Mouse (Mus musculus) hindbrain, embryonic 14.5 days (tissue): ENCODE measurements at regions not wholly inside any gene's neighbourhood (a gene's known extent, or its start where the extent isn't known, plus 50 kb on each side); places are given as distances from the start of the nearest gene placed in this dataset.

Experiments used
- ATAC-seq: fragments of 200-750 bp; cut with Nextera tagmentation; 2 replicates; pipeline ENCODE4 v1.8.0; 2017; ENCODE audit warnings: moderate number of reproducible peaks, mild to moderate bottlenecking, moderate TSS enrichment, moderate library complexity; ENCODE audit not compliant: low FRiP score
- DNase-seq: peaks from one replicate; pipeline ENCODE4 v3.0.0-alpha.2; 2015; ENCODE audit warnings: low spot score
- H3K27ac ChIP-seq: fragments of 300-500 bp; sonication (generic); 2 replicates; pipeline ENCODE4 v1.5.1; 2014; ENCODE audit warnings: mild to moderate bottlenecking, moderate library complexity
- H3K27me3 ChIP-seq: fragments of 300-500 bp; sonication (generic); 2 replicates; pipeline ENCODE4 v1.6.1; 2014; ENCODE audit warnings: mild to moderate bottlenecking, low read length, mixed read lengths; ENCODE audit not compliant: control insufficient read depth, insufficient read depth
- H3K36me3 ChIP-seq: fragments of 300-500 bp; sonication (generic); replicated peaks from 2 replicates; pipeline ENCODE4 v1.6.1; 2014; ENCODE audit not compliant: control insufficient read depth, insufficient read depth
- H3K4me1 ChIP-seq: fragments of 300-500 bp; sonication (generic); replicated peaks from 2 replicates; pipeline ENCODE4 v1.6.1; 2014; ENCODE audit warnings: antibody characterized with exemption, low read length, mixed read lengths; ENCODE audit not compliant: control insufficient read depth, insufficient read depth
- H3K4me2 ChIP-seq: fragments of 300-500 bp; sonication (generic); replicated peaks from 2 replicates; pipeline ENCODE4 v1.6.1; 2014; ENCODE audit warnings: mild to moderate bottlenecking, moderate library complexity
- H3K4me3 ChIP-seq: fragments of 300-500 bp; sonication (generic); replicated peaks from 2 replicates; pipeline ENCODE4 v1.5.1; 2014; ENCODE audit warnings: mild to moderate bottlenecking, low read length
- H3K9ac ChIP-seq: fragments of 300-500 bp; sonication (generic); 2 replicates; pipeline ENCODE4 v1.6.1; 2014
- H3K9me3 ChIP-seq: fragments of 300-500 bp; sonication (generic); 2 replicates; pipeline ENCODE4 v1.6.1; 2016; ENCODE audit warnings: low read length; ENCODE audit not compliant: control insufficient read depth
- WGBS: fragments of 180-500 bp; shearing (Covaris S2); extraction: QIAGEN DNeasy Blood & Tissue Kit; methylation state at CpG from one replicate; pipeline ENCODE4 v1.1.7; 2014; 5-methylcytosine and 5-hydroxymethylcytosine counted together

- Histone ChIP-seq H3K9me3 (no peaks in the 10 kb centered on the region), H3K4me1 (no peaks in the 10 kb centered on the region), H3K4me2 (no peak overlapping the region), H3K4me3 (no peak overlapping the region), H3K9ac (no peak overlapping the region), H3K36me3 (no peaks in the 10 kb centered on the region), H3K27me3 (no peaks in the 10 kb centered on the region), H3K27ac (no peak overlapping the region)
- DNase-seq (no peak), ATAC-seq (no peak)
- 71% methylated on average over 3 of the region's 3 CpGs for WGBS
Measured at GRCm38 (mm10) chr10:106113083-106113482, 271.9 kb upstream of the Mettl25 start.

DNA sequence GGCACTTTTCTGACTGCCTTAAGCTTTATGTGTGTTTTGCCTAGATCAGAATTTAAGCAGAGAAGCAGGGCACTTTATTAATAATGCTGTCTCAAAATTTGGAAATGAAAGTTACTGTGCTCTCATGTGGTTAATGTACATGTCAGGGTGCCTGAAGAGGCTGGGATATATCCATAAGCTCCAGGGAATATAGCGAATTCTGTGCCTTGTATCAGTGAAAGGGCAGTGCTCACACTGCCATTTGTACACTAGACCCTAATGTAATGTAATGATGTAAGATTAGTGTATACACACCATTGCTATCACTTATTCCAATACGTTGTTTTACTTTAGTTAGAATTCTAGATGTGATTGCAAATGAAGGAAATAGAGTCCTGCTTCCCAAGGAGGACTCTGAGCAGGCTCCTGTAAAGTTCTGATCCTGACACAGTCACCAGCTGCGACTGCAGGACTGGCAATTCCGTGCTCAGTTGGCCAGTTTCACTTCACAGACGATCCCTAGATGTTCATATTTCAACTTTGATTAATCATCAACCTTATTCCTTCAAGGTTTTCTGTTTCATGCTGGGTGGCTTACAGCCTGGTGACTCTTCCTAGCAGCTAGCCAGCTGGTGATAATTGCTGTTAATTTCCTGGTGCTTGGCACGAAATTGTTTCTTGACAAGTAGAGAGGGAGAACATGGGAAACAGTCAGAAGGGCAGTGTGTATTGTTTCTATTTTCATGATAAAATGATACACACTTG, 273.7 kb upstream of the Mettl25 start:
- Histone ChIP-seq H3K27me3 (no peaks in the 10 kb centered on the region), H3K9ac (no peak overlapping the region), H3K27ac (no peak overlapping the region), H3K4me3 (no peak overlapping the region), H3K9me3 (no peaks in the 10 kb centered on the region), H3K4me2 (no peak overlapping the region), H3K36me3 (no peaks in the 10 kb centered on the region), H3K4me1 (no peaks in the 10 kb centered on the region)
- ATAC-seq: no peak
- WGBS: 51% methylated on average over 6 of the region's 6 CpGs
- DNase-seq: no peak

DNA sequence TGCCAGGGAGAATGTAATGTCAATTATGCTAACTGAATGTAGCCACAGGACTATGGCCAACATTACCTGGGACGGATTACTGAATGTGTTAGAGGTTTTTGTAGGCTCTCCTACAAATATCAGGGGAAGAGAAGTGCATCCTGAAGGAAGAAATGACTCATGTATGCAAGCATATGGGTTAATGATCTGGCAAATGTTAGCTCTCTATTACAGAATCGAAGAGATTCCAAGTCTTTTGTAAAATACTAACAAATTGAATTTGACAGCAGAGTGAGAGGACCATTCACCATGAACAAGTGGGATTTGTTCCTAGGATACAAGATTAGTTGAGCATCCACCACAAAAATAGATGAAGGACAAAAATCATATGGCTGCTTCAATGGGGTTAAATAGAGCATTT, 280.6 kb upstream of the Mettl25 start:
- H3K4me1 ChIP-seq: no peaks in the 10 kb centered on the region
- H3K27ac ChIP-seq: no peak overlapping the region
- WGBS: 67% methylated on average over 2 of the region's 2 CpGs

DNA sequence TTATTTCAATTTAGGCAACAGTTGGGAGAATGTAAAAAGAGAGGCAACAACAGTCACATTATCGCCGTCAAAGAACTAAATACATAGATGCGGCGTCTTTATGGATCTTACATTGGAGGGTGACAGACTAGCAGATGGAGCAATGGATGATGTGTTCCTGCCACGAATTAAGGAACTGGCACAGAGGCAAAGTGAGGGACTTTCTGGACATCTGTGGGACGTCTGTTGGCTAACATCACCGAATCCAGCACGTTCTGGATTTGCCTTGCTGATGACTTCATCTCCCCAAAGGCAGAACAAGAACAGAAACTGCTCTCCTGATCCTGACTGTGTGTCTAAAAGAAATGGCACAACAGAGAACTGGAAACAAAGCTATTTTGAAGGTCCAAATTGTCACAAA, 281.8 kb upstream of the Mettl25 start:
- H3K27ac ChIP-seq: no peak overlapping the region

More for the DNA sequence above, 280.6 kb upstream of the Mettl25 start:
- Histone ChIP-seq H3K36me3 (no peaks in the 10 kb centered on the region), H3K27me3 (no peaks in the 10 kb centered on the region), H3K4me3 (no peak overlapping the region), H3K4me2 (no peak overlapping the region), H3K9ac (no peak overlapping the region), H3K9me3 (no peaks in the 10 kb centered on the region)
- ATAC-seq: no peak
- no peak for DNase-seq

GRCm38 (mm10) chr10:106172131-106172530, 298.0 kb upstream of the Ppfia2 start:
- H3K9ac ChIP-seq: no peak overlapping the region
- 90% methylated on average over 3 of the region's 3 CpGs for WGBS
- no peak for ATAC-seq

More for the DNA sequence above, 281.8 kb upstream of the Mettl25 start:
- Histone ChIP-seq H3K4me3 (no peak overlapping the region), H3K9ac (no peak overlapping the region), H3K4me1 (no peaks in the 10 kb centered on the region), H3K4me2 (no peak overlapping the region), H3K27me3 (no peaks in the 10 kb centered on the region), H3K36me3 (no peaks in the 10 kb centered on the region), H3K9me3 (no peaks in the 10 kb centered on the region)
- no peak for ATAC-seq
- WGBS: 80% methylated on average over 8 of the region's 8 CpGs
- DNase-seq: no peak

GRCm38 (mm10) chr10:106174433-106174832, 295.7 kb upstream of the Ppfia2 start:
- 38% methylated on average over 1 of the region's 1 CpGs for WGBS
- H3K27ac ChIP-seq: no peak overlapping the region
- DNase-seq: no peak
- H3K4me3 ChIP-seq: no peak overlapping the region
- H3K4me1 ChIP-seq: no peaks in the 10 kb centered on the region
- no peak; the same call in 1 of the 2 replicates for ATAC-seq
- no peaks in the 10 kb centered on the region for H3K27me3 ChIP-seq
- H3K36me3 ChIP-seq: no peaks in the 10 kb centered on the region
- no peak overlapping the region for H3K9ac ChIP-seq
- no peak overlapping the region for H3K4me2 ChIP-seq
- no peaks in the 10 kb centered on the region for H3K9me3 ChIP-seq

More at GRCm38 (mm10) chr10:106172131-106172530, 298.0 kb upstream of the Ppfia2 start:
- no peaks in the 10 kb centered on the region for H3K4me1 ChIP-seq
- no peak overlapping the region for H3K4me3 ChIP-seq
- no peak for DNase-seq
- H3K27me3 ChIP-seq: no peaks in the 10 kb centered on the region
- no peak overlapping the region for H3K27ac ChIP-seq
- no peaks in the 10 kb centered on the region for H3K9me3 ChIP-seq
- H3K36me3 ChIP-seq: no peaks in the 10 kb centered on the region
- no peak overlapping the region for H3K4me2 ChIP-seq

- Histone ChIP-seq H3K4me1 (no peaks in the 10 kb centered on the region), H3K36me3 (no peaks in the 10 kb centered on the region), H3K9ac (no peak overlapping the region), H3K27me3 (no peaks in the 10 kb centered on the region), H3K9me3 (no peaks in the 10 kb centered on the region), H3K27ac (no peak overlapping the region), H3K4me3 (no peak overlapping the region), H3K4me2 (no peak overlapping the region)
- 90% methylated on average over 3 of the region's 3 CpGs for WGBS
- no peak for DNase-seq
- ATAC-seq: no peak
Measured at GRCm38 (mm10) chr10:106179651-106180050, 290.5 kb upstream of the Ppfia2 start.

DNA sequence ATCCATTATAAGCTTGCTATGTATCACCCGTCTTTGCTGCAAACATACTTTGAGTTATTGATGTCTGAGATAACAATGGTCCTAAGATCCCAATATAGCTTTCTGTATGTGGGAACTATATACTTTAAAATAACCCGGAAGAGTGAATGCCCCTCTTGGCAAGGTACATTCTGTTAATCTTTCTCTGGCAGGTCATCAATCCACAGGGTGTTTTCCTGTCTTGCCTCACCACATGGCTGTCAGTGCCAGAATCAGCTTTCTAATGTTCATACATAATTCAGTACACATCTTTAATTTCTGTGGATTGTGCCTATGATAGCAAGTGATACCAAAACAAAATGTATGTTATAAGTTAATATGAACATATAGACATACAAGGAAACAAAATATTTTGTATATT, 267.6 kb upstream of the Ppfia2 start:
- Histone ChIP-seq H3K27me3 (no peaks in the 10 kb centered on the region), H3K4me2 (no peak overlapping the region), H3K27ac (no peak overlapping the region), H3K4me3 (no peak overlapping the region), H3K9ac (no peak overlapping the region), H3K36me3 (no peaks in the 10 kb centered on the region), H3K4me1 (no peaks in the 10 kb centered on the region), H3K9me3 (no peaks in the 10 kb centered on the region)
- no peak for ATAC-seq
- no peak for DNase-seq
- 60% methylated on average over 2 of the region's 2 CpGs for WGBS

GRCm38 (mm10) chr10:106224251-106224650, 245.9 kb upstream of the Ppfia2 start:
- Histone ChIP-seq H3K4me3 (no peak overlapping the region), H3K4me1 (no peaks in the 10 kb centered on the region), H3K4me2 (no peak overlapping the region), H3K36me3 (no peaks in the 10 kb centered on the region), H3K9ac (no peak overlapping the region), H3K27ac (no peak overlapping the region), H3K27me3 (no peaks in the 10 kb centered on the region), H3K9me3 (no peaks in the 10 kb centered on the region)
- 84% methylated on average over 3 of the region's 3 CpGs for WGBS
- ATAC-seq (no peak), DNase-seq (no peak)

GRCm38 (mm10) chr10:106242180-106242579, 228.0 kb upstream of the Ppfia2 start:
- 64% methylated on average over 1 of the region's 1 CpGs for WGBS
- DNase-seq (peak; percentile 36), ATAC-seq (no peak)
- Histone ChIP-seq H3K9ac (no peak overlapping the region), H3K4me2 (no peak overlapping the region), H3K36me3 (no peaks in the 10 kb centered on the region), H3K27me3 (no peaks in the 10 kb centered on the region), H3K4me3 (no peak overlapping the region), H3K27ac (no peak overlapping the region), H3K9me3 (no peaks in the 10 kb centered on the region), H3K4me1 (no peaks in the 10 kb centered on the region)
